Mouse (Mus musculus): Measurements from ENCODE around the gene Gm28041. TPM values are rescaled to one million over a fixed set of nuclear protein-coding genes. Genes with fewer than 3 reads are reported as not detected.
"Not testable (repeated sequence)": the region's sequence is repeated elsewhere in the genome, so short reads cannot be mapped to it uniquely, and the experiment has no call there.

Gm28041 gene
- total RNA-seq (2014; rRNA removed) (2.9 TPM in 1 of 2 replicates, not detected in the other), polyA plus RNA-seq (2015; fragmentation: Nextera tagmentation; extraction: Ambion mirVana) (not detected in 2 replicates)

DNA sequence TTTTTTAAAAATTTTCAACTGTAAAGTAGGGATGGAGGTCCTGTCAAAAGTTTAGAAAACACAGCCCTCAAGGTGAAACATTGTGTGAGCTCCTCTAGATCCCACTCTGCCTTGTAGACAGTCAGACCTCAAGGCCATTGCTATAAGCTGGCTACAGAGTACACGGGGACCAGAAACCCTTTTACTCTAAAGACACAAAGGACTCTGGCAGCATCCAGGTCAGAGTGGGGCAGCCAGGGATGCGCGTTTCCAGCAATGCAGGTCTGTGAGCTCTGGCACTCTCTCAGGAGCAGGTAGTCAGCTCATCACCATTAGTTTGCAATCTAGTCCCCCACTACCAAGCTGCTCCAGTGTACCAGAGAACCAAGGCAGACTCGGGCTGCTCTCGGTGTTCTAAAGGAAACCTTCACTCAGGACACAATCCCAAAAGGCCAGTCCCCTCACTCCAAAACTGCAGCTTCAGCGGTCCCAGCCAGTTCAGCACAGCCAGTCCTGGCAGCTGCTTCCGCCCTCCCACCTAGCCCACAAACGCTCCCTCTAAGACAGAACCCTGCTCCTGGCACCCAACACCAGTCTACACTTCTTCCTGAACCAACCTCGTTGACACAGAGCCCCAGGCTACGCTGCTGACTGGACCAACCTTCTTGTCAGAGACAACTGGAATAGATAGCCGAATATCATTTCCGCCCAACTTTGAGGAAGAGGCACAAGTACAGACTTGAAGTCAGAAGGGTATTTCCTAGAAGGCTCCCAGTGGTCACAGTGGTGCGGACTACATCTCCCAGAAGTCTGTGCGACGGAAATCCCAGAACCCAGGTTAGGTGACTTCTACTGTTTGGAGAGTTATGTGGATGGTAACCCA lies at the start of gene Gm28041, which contains the start of gene Zfp456:
Gene Gm28041 (minus strand): TSS at position 684 of the 862 bp plus-strand sequence.
Gene Zfp456 (minus strand): TSS at position 761 of the 862 bp plus-strand sequence.
- not testable (repeated sequence) for H3K4me1 ChIP-seq (ENCODE audit: insufficient read depth, low read length); H3K27ac ChIP-seq (ENCODE audit: low read depth, low read length); H3K27me3 ChIP-seq (ENCODE audit: insufficient read depth, low read length); H3K36me3 ChIP-seq (ENCODE audit: insufficient read depth, low read length); H3K9me3 ChIP-seq (ENCODE audit: low read length); H3K9ac ChIP-seq (replicated peaks; ENCODE audit: low read length, poor library complexity, severe bottlenecking)
- ATAC-seq (ENCODE audit: low FRiP score) (peak; percentile 82), DNase-seq (ENCODE audit: low spot score) (peak; percentile 48)
- Histone ChIP-seq H3K4me3 (ENCODE audit: low read depth, low read length) (peak within 1 kb of the TSS; percentile 35), H3K4me2 (ENCODE audit: low read depth, low read length, poor library complexity, severe bottlenecking) (peak within 1 kb of the TSS; percentile 53)
- WGBS, result 24% methylated on average over 13 of the region's 15 CpGs

DNA sequence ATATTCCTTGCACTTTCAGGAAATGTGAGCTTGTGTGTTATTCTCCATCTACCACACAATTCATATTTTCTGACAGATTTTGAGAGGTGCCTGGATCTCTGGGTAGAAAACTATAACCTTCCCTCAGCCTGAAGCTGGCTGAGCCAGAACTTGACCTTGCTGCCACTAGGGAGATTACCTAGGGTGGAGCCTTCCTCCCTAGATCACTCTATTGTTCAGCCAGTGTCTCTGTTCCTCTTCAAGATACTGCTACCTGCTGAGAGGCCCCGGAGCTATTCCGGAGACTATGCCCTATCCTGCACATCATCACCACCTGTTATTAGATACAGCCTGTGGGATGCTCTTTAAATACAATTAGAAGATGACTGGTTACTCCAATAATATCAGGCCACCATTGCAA lies 47.0 kb upstream of the Gm28041 start:
- not testable (repeated sequence) for H3K27me3 ChIP-seq (ENCODE audit: insufficient read depth, low read length); H3K4me2 ChIP-seq (ENCODE audit: low read depth, low read length, poor library complexity, severe bottlenecking); H3K9ac ChIP-seq (replicated peaks; ENCODE audit: low read length, poor library complexity, severe bottlenecking); DNase-seq (ENCODE audit: low spot score); H3K27ac ChIP-seq (ENCODE audit: low read depth, low read length); H3K9me3 ChIP-seq (ENCODE audit: low read length); ATAC-seq (ENCODE audit: low FRiP score); H3K4me3 ChIP-seq (ENCODE audit: low read depth, low read length); H3K36me3 ChIP-seq (ENCODE audit: insufficient read depth, low read length); H3K4me1 ChIP-seq (ENCODE audit: insufficient read depth, low read length)
- 66% methylated on average over 2 of the region's 2 CpGs for WGBS

DNA sequence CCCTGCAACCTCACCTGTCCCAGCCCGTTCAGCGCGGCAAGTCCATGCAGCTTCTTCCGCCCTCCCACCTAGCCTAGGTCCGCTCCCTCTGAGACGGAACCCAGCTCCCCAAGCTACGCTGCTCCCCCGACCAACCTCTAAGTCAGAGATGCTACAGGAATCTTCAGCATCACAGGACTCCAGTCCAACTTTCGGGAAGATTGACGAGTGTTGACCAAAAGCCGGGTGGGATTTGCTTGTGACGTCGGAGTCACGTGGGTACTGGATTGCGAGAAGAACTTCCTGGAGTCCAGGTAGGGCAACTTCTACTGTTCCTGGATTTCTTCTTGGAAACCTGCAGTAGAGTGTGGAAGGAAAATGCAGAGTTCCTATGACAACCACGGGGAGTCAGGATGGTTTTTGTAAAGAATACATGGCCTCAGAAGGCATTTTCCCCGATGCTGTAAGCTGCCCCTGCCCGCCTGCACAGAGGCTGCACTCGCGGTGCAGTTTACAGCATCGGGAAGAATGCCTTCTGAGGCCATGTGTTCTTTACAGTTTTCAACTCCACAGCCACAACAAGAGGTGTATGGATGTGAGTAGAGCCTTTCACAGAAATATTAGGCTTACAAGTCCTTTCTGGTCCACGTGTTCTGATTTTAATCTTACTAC lies 45.8 kb upstream of the Gm28041 start, which contains the start of gene Zfp459:
Gene Zfp459 (minus strand): TSS at position 212 of the 651 bp plus-strand sequence.
- H3K9me3 ChIP-seq (ENCODE audit: low read length), result no peaks in the 10 kb centered on the region
- H3K9ac ChIP-seq (replicated peaks; ENCODE audit: low read length, poor library complexity, severe bottlenecking), result peak within 1 kb of the TSS; percentile 33; the same call in 1 of the 2 replicates
- 2% methylated on average over 22 of the region's 22 CpGs for WGBS
- H3K4me1 ChIP-seq (ENCODE audit: insufficient read depth, low read length), result no peaks in the 10 kb centered on the region
- ATAC-seq (ENCODE audit: low FRiP score) (peak; percentile 84), DNase-seq (ENCODE audit: low spot score) (peak; percentile 44)
- no peaks in the 10 kb centered on the region for H3K36me3 ChIP-seq (ENCODE audit: insufficient read depth, low read length)
- TF ChIP-seq CTCF (IDR thresholded peaks at IDR 0.05), result peak; percentile 8; the same call in 1 of the 2 replicates
- no peaks in the 10 kb centered on the region for H3K27me3 ChIP-seq (ENCODE audit: insufficient read depth, low read length)
- H3K27ac ChIP-seq (ENCODE audit: low read depth, low read length), result no peak within 1 kb of the TSS
- H3K4me3 ChIP-seq (ENCODE audit: low read depth, low read length), result peak within 1 kb of the TSS; percentile 57
- H3K4me2 ChIP-seq (ENCODE audit: low read depth, low read length, poor library complexity, severe bottlenecking), result peak within 1 kb of the TSS; percentile 86

DNA sequence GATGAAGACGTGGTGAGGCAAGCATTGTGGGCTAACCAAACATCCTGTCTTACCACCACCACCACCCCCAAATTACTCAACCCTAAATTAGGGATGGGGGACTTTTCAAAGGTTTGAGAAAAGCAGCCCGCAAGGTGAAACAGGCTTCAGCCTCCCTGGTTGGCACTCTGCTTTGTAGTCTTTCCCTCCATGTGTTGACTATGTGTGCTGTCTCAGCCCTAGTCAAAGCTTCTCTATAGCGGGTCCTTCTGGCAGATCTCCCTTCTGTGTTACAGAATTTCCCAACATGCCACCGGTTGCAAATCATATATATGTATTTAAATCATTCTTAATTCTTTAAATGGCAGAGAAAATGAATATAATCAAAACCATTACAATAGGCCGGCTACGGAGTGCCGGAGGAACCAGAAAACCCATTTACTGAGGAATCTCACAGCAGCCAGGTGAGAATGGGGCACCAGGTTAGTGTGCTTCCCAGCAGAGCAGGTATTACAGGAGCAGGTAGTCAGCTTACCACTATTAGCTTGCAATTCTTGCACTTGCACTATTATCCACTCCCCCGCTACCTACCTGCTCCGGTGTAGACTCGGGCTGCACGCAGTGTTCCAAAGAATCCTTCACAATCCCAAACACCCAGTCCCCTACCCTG lies 45.1 kb upstream of the Gm28041 start:
- peak overlapping the region; percentile 86 for H3K4me2 ChIP-seq (ENCODE audit: low read depth, low read length, poor library complexity, severe bottlenecking)
- DNase-seq (ENCODE audit: low spot score), result peak; percentile 12

DNA sequence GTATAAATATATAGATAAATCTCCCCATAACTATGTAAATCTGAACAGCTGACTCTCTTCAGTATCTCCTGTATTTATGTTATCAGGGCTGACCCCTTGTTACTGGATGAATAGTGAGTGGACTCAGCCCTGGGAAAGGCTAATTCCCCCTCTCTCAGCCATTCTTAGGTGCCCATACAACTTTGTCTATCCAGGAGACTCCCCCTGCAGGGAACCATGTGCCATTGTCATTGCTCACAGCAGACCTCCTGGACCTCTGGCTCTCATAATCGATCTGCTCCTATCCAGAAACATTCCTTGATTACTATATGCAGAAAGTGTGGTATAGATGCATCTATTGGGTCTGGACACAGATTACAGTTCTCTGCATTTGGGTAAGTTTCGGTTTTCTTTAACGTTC lies 41.3 kb upstream of the Gm28041 start:
- DNase-seq (ENCODE audit: low spot score) (no peak), ATAC-seq (ENCODE audit: low FRiP score) (no peak)
- no peaks in the 10 kb centered on the region for H3K4me1 ChIP-seq (ENCODE audit: insufficient read depth, low read length)
- H3K27ac ChIP-seq (ENCODE audit: low read depth, low read length), result no peak overlapping the region
- H3K36me3 ChIP-seq (ENCODE audit: insufficient read depth, low read length), result no peaks in the 10 kb centered on the region
- no peak overlapping the region for H3K4me3 ChIP-seq (ENCODE audit: low read depth, low read length)
- no peak for TF ChIP-seq CTCF (IDR thresholded peaks at IDR 0.05)
- no peaks in the 10 kb centered on the region for H3K9me3 ChIP-seq (ENCODE audit: low read length)
- no peaks in the 10 kb centered on the region for H3K27me3 ChIP-seq (ENCODE audit: insufficient read depth, low read length)
- no peak overlapping the region for H3K4me2 ChIP-seq (ENCODE audit: low read depth, low read length, poor library complexity, severe bottlenecking)
- H3K9ac ChIP-seq (replicated peaks; ENCODE audit: low read length, poor library complexity, severe bottlenecking), result no peak overlapping the region
- 92% methylated on average over 3 of the region's 3 CpGs for WGBS

More for the DNA sequence above, 45.1 kb upstream of the Gm28041 start:
- 35% methylated on average over 11 of the region's 11 CpGs for WGBS
- ATAC-seq (ENCODE audit: low FRiP score), result peak; percentile 73
- no peak for TF ChIP-seq CTCF (IDR thresholded peaks at IDR 0.05)
- peak overlapping the region; percentile 57 for H3K4me3 ChIP-seq (ENCODE audit: low read depth, low read length)
- H3K9ac ChIP-seq (replicated peaks; ENCODE audit: low read length, poor library complexity, severe bottlenecking), result peak overlapping the region; percentile 33; the same call in 1 of the 2 replicates
- H3K36me3 ChIP-seq (ENCODE audit: insufficient read depth, low read length), result no peaks in the 10 kb centered on the region
- H3K27me3 ChIP-seq (ENCODE audit: insufficient read depth, low read length), result no peaks in the 10 kb centered on the region
- no peak overlapping the region for H3K27ac ChIP-seq (ENCODE audit: low read depth, low read length)
- no peaks in the 10 kb centered on the region for H3K4me1 ChIP-seq (ENCODE audit: insufficient read depth, low read length)
- H3K9me3 ChIP-seq (ENCODE audit: low read length), result no peaks in the 10 kb centered on the region
